Mouse (Mus musculus) heart, postnatal 0 days (tissue): Measurements from ENCODE around the gene C1qc.

Experiments
- CTCF ChIP-seq: IDR thresholded peaks from 2 replicates; pipeline ENCODE4 v1.5.1; 2016; ENCODE audit warnings: antibody characterized with exemption, control low read depth, low read depth
- EP300 ChIP-seq: IDR thresholded peaks from 2 replicates; pipeline ENCODE4 v1.6.1; 2016; ENCODE audit warnings: antibody characterized with exemption, low read depth

DNA sequence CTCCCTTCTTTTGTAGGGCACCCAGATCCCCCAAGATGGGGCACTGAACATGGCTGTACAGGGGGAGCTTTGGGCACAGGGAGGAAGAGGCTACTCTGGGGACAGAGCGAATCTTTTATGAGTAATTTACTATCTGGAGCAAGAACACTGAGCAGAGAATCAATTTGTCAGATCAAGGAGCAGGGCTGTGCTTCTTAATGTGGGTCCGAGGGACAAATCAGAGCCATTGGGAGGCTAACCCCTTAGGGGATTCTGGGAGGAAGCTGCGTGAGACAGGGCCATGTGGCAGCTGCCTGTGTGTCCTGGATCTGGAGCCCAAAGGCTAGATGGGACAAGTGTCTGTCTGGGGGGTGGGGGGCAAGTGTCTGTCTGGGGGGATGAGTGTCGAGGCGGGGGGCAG, 27.3 kb downstream of the C1qc start:
- no peak for TF ChIP-seq CTCF
- no peak for TF ChIP-seq EP300
